Mouse (Mus musculus) retina, adult 2 months (tissue): ENCODE results near the gene Nrxn2.

ENCODE experiments used
- DNase-seq: peaks from one replicate; pipeline ENCODE4 v3.0.0-alpha.2; 2012; ENCODE audit warnings: low read depth, low spot score

Gene Nrxn2

GRCm38 (mm10) chr19:6392743-6393393, 25.7 kb upstream of the Nrxn2 start:
- DNase-seq, result no peak

GRCm38 (mm10) chr19:6393637-6394036, 24.9 kb upstream of the Nrxn2 start:
- no peak for DNase-seq

- no peak for DNase-seq
Observed at GRCm38 (mm10) chr19:6396237-6396636, 22.3 kb upstream of the Nrxn2 start.

- no peak for DNase-seq
Observed at GRCm38 (mm10) chr19:6397582-6398249, 20.8 kb upstream of the Nrxn2 start.

GRCm38 (mm10) chr19:6398447-6399284, 19.9 kb upstream of the Nrxn2 start:
- no peak for DNase-seq

GRCm38 (mm10) chr19:6399285-6400095, 19.0 kb upstream of the Nrxn2 start, which contains the start of gene Rasgrp2:
Gene Rasgrp2 (plus strand): TSS chr19:6399340.
- no peak for DNase-seq

- no peak for DNase-seq
Observed at GRCm38 (mm10) chr19:6400096-6401086, 18.1 kb upstream of the Nrxn2 start.

GRCm38 (mm10) chr19:6401131-6401815, 17.3 kb upstream of the Nrxn2 start:
- no peak for DNase-seq

GRCm38 (mm10) chr19:6401951-6402350, 16.6 kb upstream of the Nrxn2 start:
- DNase-seq, result no peak

- no peak for DNase-seq
Observed at GRCm38 (mm10) chr19:6403869-6404268, 14.7 kb upstream of the Nrxn2 start.

- no peak for DNase-seq
Observed at GRCm38 (mm10) chr19:6405433-6405832, 13.1 kb upstream of the Nrxn2 start.

GRCm38 (mm10) chr19:6407109-6407508, 11.4 kb upstream of the Nrxn2 start:
- no peak for DNase-seq

- DNase-seq, result no peak
Observed at GRCm38 (mm10) chr19:6407816-6408510, 10.6 kb upstream of the Nrxn2 start.

GRCm38 (mm10) chr19:6408749-6409148, 9.8 kb upstream of the Nrxn2 start:
- no peak for DNase-seq

GRCm38 (mm10) chr19:6409176-6409575, 9.4 kb upstream of the Nrxn2 start:
- DNase-seq, result no peak

- DNase-seq, result no peak
Observed at GRCm38 (mm10) chr19:6409936-6410335, 8.6 kb upstream of the Nrxn2 start.

GRCm38 (mm10) chr19:6412798-6413197, 5.7 kb upstream of the Nrxn2 start:
- DNase-seq, result no peak

- no peak for DNase-seq
Observed at GRCm38 (mm10) chr19:6415454-6415853, 3.1 kb upstream of the Nrxn2 start.

- no peak for DNase-seq
Observed at GRCm38 (mm10) chr19:6416124-6416770, 2.3 kb upstream of the Nrxn2 start.
